8 mouse cellular contexts compared by ENCODE assay signal in the genomic region with DNA sequence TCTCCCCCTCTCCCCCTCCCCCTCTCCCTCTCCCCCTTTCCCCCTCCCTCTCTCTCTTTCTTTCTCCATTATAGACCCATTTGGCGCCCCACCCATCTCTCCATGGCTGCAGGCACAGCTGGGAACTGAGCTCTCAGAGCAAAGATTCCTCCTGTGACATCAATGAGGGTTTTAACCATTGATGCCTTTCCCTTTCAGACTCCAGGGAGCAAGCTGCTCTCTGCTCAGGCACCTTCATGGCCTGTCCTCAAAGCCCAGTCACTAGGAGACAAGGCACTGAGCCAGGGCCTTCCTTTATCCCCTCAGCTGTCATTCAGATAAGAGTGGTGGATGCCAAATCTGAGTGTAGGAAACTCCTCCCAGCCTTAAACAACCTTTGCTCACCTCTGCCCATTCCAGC. TPM values are rescaled to one million over a fixed set of nuclear protein-coding genes. Genes with fewer than 3 reads are reported as not detected.
DNase-seq lines count a peak whose midpoint lies in the region; ATAC-seq lines count a peak whose summit lies in the region.

No protein-coding gene starts in this region.

- H3K9ac ChIP-seq in kidney, embryonic 14.5 days (ENCODE audit: low read depth, low read length), result no peak overlapping the region
- H3K9ac ChIP-seq in forebrain, embryonic 14.5 days (ENCODE audit: low read length), result no peak overlapping the region

- no peak overlapping the region for H3K4me3 ChIP-seq in kidney, embryonic 14.5 days (ENCODE audit: low read length)
- H3K4me3 ChIP-seq in forebrain, embryonic 14.5 days (ENCODE audit: low read depth, low read length), result no peak overlapping the region
- H3K4me3 ChIP-seq in hindbrain, embryonic 10.5 days, result no peak overlapping the region

- 0 out of 2 replicates have a peak, but pooled peaks cover 4% of the 10 kb centered on the region for H3K4me1 ChIP-seq in kidney, embryonic 14.5 days (ENCODE audit: control insufficient read depth, insufficient read depth, low read length)
- H3K4me1 ChIP-seq in forebrain, embryonic 14.5 days (ENCODE audit: control insufficient read depth, insufficient read depth, low read length), result 0 out of 2 replicates have a peak, but pooled peaks cover 10% of the 10 kb centered on the region
- peaks cover 27% of the 10 kb centered on the region for H3K4me1 ChIP-seq in hindbrain, embryonic 10.5 days (replicated peaks)

- ATAC-seq in kidney, embryonic 14.5 days (ENCODE audit: low FRiP score, low TSS enrichment), result no peak
- peak; percentile 66; the same call in 1 of the 2 replicates for ATAC-seq in forebrain, embryonic 14.5 days

- H3K36me3 ChIP-seq in kidney, embryonic 14.5 days (ENCODE audit: control insufficient read depth, insufficient read depth, low read length), result no peaks in the 10 kb centered on the region
- no peaks in the 10 kb centered on the region for H3K36me3 ChIP-seq in forebrain, embryonic 14.5 days (ENCODE audit: control insufficient read depth, insufficient read depth, low read length)
- no peaks in the 10 kb centered on the region for H3K36me3 ChIP-seq in hindbrain, embryonic 10.5 days

- no peak overlapping the region for H3K4me2 ChIP-seq in kidney, embryonic 14.5 days (replicated peaks; ENCODE audit: low read depth, low read length)
- H3K4me2 ChIP-seq in forebrain, embryonic 14.5 days (ENCODE audit: low read length), result no peak overlapping the region

- no peaks in the 10 kb centered on the region for H3K27me3 ChIP-seq in kidney, embryonic 14.5 days (ENCODE audit: control insufficient read depth, insufficient read depth, low read length)
- H3K27me3 ChIP-seq in forebrain, embryonic 14.5 days (replicated peaks; ENCODE audit: control insufficient read depth, insufficient read depth, low read length), result no peaks in the 10 kb centered on the region
- H3K27me3 ChIP-seq in hindbrain, embryonic 10.5 days (ENCODE audit: insufficient read depth, poor library complexity, severe bottlenecking), result no peaks in the 10 kb centered on the region

- H3K27ac ChIP-seq in kidney, embryonic 14.5 days (ENCODE audit: low read depth, low read length), result no peak overlapping the region
- no peak overlapping the region for H3K27ac ChIP-seq in forebrain, embryonic 14.5 days (ENCODE audit: low read depth, low read length)
- peak overlapping the region; percentile 60 for H3K27ac ChIP-seq in hindbrain, embryonic 10.5 days

- DNase-seq in kidney, adult 8-10 months, result peak; percentile 23 to 25
- DNase-seq in forebrain, embryonic 14.5 days (ENCODE audit: low spot score), result peak; percentile 65
- no peak for DNase-seq in hindbrain, embryonic 10.5 days (ENCODE audit: low spot score)
- DNase-seq in lung, postnatal 4 days, result peak; percentile 66 to 72
- DNase-seq in Muller cell, postnatal 12 days (ENCODE audit: inconsistent ontology term), result no peak
- no peak for DNase-seq in MN1 (ENCODE audit: low spot score)
- no peak for DNase-seq in c-Kit-positive CD71-positive TER-119-positive erythroid progenitor cells, embryonic 14.5 days (ENCODE audit: low spot score)

- H3K9me3 ChIP-seq in kidney, embryonic 14.5 days (ENCODE audit: control insufficient read depth, low read length), result 0 out of 2 replicates have a peak, but pooled peaks cover under 1% of the 10 kb centered on the region
- H3K9me3 ChIP-seq in forebrain, embryonic 14.5 days (replicated peaks; ENCODE audit: control insufficient read depth, low read length), result no peaks in the 10 kb centered on the region
- H3K9me3 ChIP-seq in hindbrain, embryonic 10.5 days, result peaks cover 4% of the 10 kb centered on the region; the same call in 1 of the 2 replicates

- WGBS in kidney, embryonic 14.5 days, result 63% methylated on average over 1 of the region's 1 CpGs
- WGBS in forebrain, embryonic 14.5 days, result no CpG with 5 or more reads among the region's 1 CpGs
- 33% methylated on average over 1 of the region's 1 CpGs for WGBS in hindbrain, embryonic 10.5 days

RNA-seq across cellular contexts. Expression of a gene that starts 56.8 kb away (rescaled TPM):
- 9.1 and 9.8 TPM in 2 replicates for polyA plus RNA-seq in kidney, embryonic 14.5 days (2014; fragmentation: Nextera tagmentation; extraction: Ambion mirVana)
- 19.6 and 21.4 TPM in 2 replicates for polyA plus RNA-seq in forebrain, embryonic 14.5 days (2014; fragmentation: Nextera tagmentation; extraction: Ambion mirVana)
- polyA plus RNA-seq in hindbrain, embryonic 10.5 days (2016; fragmentation: Nextera tagmentation; extraction: Ambion mirVana), result 15.6 and 19.0 TPM in 2 replicates

Comparison
In these comparisons a context has a peak if more than half of its experiments do, and no peak if none do; other contexts are left out.
1. DNase-seq: peak in kidney, adult 8-10 months (2 of 2), forebrain, embryonic 14.5 days (single experiment) and lung, postnatal 4 days (2 of 2); none in hindbrain, embryonic 10.5 days (single experiment), Muller cell, postnatal 12 days (single experiment), MN1 (single experiment) and c-Kit-positive CD71-positive TER-119-positive erythroid progenitor cells, embryonic 14.5 days (single experiment).